Mouse (Mus musculus) midbrain, embryonic 11.5 days (tissue): ENCODE measurements around the gene Slc2a8. TPM values are rescaled to one million over a fixed set of nuclear protein-coding genes. Genes with fewer than 3 reads are reported as not detected.

Experiments
- ATAC-seq: fragments of 200-750 bp; cut with Nextera tagmentation; 2 replicates; pipeline ENCODE4 v1.8.0; 2017; ENCODE audit warnings: moderate TSS enrichment, moderate library complexity; ENCODE audit not compliant: low FRiP score
- DNase-seq: peaks from one replicate; pipeline ENCODE4 v3.0.0; 2015; ENCODE audit warnings: low spot score; ENCODE audit errors: missing footprints
- H3K27ac ChIP-seq: fragments of 300-500 bp; sonication (generic); 2 replicates; pipeline ENCODE4 v1.5.1; 2014; ENCODE audit warnings: low read depth, low read length
- H3K27me3 ChIP-seq: fragments of 300-500 bp; sonication (generic); 2 replicates; pipeline ENCODE4 v1.6.1; 2014; ENCODE audit warnings: mild to moderate bottlenecking, low read length, moderate library complexity, mixed read lengths; ENCODE audit not compliant: control insufficient read depth, insufficient read depth
- H3K36me3 ChIP-seq: fragments of 300-500 bp; sonication (generic); 2 replicates; pipeline ENCODE4 v1.6.1; 2014; ENCODE audit warnings: mild to moderate bottlenecking, low read length, moderate library complexity, mixed read lengths; ENCODE audit not compliant: control insufficient read depth, insufficient read depth
- H3K4me1 ChIP-seq: fragments of 300-500 bp; sonication (generic); 2 replicates; pipeline ENCODE4 v1.6.1; 2014; ENCODE audit warnings: low read length; ENCODE audit not compliant: control insufficient read depth, insufficient read depth
- H3K4me2 ChIP-seq: fragments of 300-500 bp; sonication (generic); 2 replicates; pipeline ENCODE4 v1.6.1; 2014; ENCODE audit warnings: mild to moderate bottlenecking, moderate library complexity
- H3K4me3 ChIP-seq: fragments of 300-500 bp; sonication (generic); 2 replicates; pipeline ENCODE4 v1.5.1; 2014; ENCODE audit warnings: low read depth, low read length
- H3K9ac ChIP-seq: fragments of 300-500 bp; sonication (generic); 2 replicates; pipeline ENCODE4 v1.6.1; 2014; ENCODE audit warnings: low read length
- H3K9me3 ChIP-seq: fragments of 300-500 bp; sonication (generic); 2 replicates; pipeline ENCODE4 v1.6.1; 2016; ENCODE audit warnings: low read length; ENCODE audit not compliant: control insufficient read depth
- WGBS: fragments of 180-500 bp; shearing (Covaris S2); extraction: QIAGEN DNeasy Blood & Tissue Kit; methylation state at CpG from one replicate; pipeline ENCODE4 v1.1.7; 2014; 5-methylcytosine and 5-hydroxymethylcytosine counted together
- polyA plus RNA-seq: library from polyadenylated mRNA; unstranded; fragments of >200 nt; fragmentation: Nextera tagmentation; extraction: Ambion mirVana; gene quantifications from 2 replicates; pipeline ENCODE4 v1.2.1, GENCODE M21; 2014

Gene Slc2a8
- polyA plus RNA-seq, 1 experiment from 2014 or later = 8.4 TPM

DNA sequence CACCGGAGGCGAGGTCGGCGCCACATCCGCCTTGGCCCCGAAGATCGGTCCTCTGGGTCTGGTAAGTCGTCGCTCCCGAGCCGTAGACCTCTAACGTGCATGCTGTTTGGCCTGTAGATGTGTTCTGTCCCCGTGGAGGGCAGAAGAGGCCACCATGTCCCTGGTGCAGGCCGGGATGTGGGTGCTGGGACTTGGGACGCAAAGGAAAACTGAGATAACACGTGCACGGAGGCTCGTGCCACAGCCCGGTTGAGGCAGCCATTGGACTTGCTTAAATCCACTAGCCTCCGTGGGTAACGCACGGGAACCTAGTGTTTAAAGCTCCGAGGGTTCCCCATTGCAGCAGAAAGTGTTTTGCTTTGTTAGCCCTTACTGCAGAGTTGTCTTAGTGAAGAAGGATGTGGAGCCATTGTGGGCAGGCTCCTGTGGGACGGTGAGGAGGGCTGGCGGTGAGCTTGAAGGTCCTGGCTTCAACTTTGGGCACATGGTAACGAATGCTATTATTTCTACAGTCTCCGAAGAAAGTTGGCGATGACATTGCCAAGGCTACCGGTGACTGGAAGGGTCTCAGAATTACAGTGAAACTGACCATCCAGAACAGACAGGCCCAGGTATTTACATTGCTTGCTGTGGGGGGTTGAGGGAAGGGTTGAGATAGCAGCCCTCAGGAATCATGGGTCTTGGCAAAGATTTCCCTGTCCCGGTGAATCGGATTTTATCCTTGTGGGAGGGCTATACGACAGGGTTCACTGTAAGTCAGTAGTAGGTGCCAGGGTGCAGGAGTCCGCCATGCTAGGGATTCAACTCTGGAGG lies 19.6 kb downstream of the Slc2a8 start:
- under 1% methylated on average over 33 of the region's 33 CpGs for WGBS
- H3K9ac ChIP-seq = peak overlapping the region; percentile 98
- DNase-seq = peak; percentile 92
- H3K4me2 ChIP-seq = peak overlapping the region; percentile 94
- H3K9me3 ChIP-seq = no peaks in the 10 kb centered on the region
- H3K27ac ChIP-seq = peak overlapping the region; percentile 81
- ATAC-seq = no peak
- H3K36me3 ChIP-seq = peaks cover 9% of the 10 kb centered on the region; the same call in 1 of the 2 replicates
- peak overlapping the region; percentile 90 for H3K4me3 ChIP-seq
- peaks cover 21% of the 10 kb centered on the region for H3K4me1 ChIP-seq
- H3K27me3 ChIP-seq = no peaks in the 10 kb centered on the region

DNA sequence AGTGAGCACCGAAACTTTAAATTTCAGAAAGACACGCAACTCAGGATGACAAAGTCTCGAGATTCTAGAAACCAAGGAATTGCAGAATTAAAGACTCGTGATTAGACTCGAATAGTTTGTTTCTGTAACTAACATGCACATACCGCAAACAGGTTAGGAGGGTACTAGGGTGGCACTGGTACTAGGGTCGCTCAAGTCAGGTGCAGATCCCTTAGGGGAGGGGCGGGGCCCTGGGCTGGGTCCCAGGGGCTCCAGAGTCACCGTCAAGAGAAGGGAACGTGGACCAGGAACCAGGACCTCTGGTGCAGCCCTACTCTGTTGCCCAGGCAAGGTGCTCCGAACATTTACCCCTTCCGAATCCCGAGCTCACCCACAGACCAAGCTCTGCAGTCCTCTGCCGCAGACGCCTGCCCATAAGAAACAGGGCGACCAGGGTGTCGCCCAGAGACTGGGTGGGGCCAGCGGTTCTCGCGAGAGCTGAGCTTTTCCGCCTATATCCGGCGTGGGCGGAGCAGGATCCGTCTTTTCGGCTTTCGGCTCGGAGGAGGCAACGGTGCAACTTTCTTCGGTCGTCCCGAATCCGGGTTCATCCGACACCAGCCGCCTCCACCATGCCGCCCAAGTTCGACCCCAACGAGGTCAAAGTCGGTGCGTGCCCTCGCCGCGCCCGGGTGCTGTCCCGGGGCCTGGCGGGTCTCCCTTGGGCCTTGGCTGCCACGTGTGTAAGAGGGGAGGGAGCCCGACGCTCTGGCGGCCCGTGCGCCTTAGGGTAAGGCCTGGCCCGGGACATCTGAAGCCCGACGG lies 20.5 kb downstream of the Slc2a8 start, which contains the start of the genes Rpl12 and Lrsam1:
Gene Rpl12 (plus strand): TSS at position 368 of the 804 bp plus-strand sequence.
Gene Lrsam1 (minus strand): TSS at position 423 of the 804 bp plus-strand sequence.
- ATAC-seq (peak; percentile 95), DNase-seq (peak; percentile 99)
- 3% methylated on average over 55 of the region's 55 CpGs for WGBS
- Histone ChIP-seq H3K9ac (peak within 1 kb of the TSS; percentile 98), H3K9me3 (no peaks in the 10 kb centered on the region), H3K4me3 (peak within 1 kb of the TSS; percentile 90), H3K4me2 (peak within 1 kb of the TSS; percentile 94), H3K27ac (peak within 1 kb of the TSS; percentile 81), H3K36me3 (peaks cover 9% of the 10 kb centered on the region; the same call in 1 of the 2 replicates), H3K4me1 (peaks cover 21% of the 10 kb centered on the region), H3K27me3 (no peaks in the 10 kb centered on the region)

DNA sequence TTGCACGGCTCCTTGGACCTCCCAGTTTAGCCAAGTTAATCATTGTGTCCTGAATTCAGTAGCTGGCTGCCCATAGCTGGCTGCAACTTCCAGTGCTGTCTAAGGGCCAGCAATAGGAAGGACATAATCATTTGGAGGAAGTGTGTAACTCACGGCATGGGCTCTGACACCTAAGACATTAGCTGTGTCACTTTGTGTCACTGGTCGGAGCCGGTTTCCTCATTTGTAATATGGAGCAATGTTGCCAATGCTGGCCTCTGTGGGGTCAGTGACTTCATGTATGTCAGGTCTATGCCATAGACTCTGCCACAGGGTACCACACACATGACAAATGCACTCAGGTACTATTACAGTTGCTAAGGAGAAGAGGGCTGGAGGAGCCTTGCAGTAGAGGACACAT lies 21.6 kb downstream of the Slc2a8 start:
- Histone ChIP-seq H3K27me3 (no peaks in the 10 kb centered on the region), H3K27ac (no peak overlapping the region), H3K4me3 (no peak overlapping the region), H3K36me3 (peaks cover 9% of the 10 kb centered on the region; the same call in 1 of the 2 replicates), H3K4me1 (peaks cover 21% of the 10 kb centered on the region), H3K9ac (peak overlapping the region; percentile 98), H3K4me2 (no peak overlapping the region), H3K9me3 (no peaks in the 10 kb centered on the region)
- WGBS = 97% methylated on average over 4 of the region's 4 CpGs
- ATAC-seq (no peak), DNase-seq (peak; percentile 78)

DNA sequence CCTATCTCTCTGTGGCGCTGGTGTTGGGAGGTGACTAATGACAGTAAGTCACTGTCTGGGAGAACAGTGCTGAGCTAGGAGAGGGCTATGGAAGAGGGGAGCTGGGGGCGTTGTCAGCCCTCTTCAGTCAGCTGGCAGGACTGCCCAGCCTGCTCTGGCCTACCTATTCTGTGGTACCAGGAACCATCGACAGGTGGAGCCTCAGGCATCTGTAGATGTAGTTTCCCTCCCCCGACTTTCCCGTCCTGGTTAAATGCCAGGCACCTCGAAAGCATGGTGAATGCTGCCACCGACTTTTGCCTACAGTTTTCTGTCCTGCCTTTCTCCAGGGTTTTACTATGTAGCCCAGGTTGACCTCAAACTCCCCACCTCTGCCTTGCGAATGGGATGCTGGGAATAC lies 24.5 kb downstream of the Slc2a8 start:
- Histone ChIP-seq H3K4me1 (peaks cover 8% of the 10 kb centered on the region), H3K9ac (no peak overlapping the region), H3K27me3 (no peaks in the 10 kb centered on the region), H3K4me3 (no peak overlapping the region), H3K9me3 (no peaks in the 10 kb centered on the region), H3K36me3 (0 out of 2 replicates have a peak, but pooled peaks cover 3% of the 10 kb centered on the region), H3K27ac (no peak overlapping the region), H3K4me2 (no peak overlapping the region)
- no peak for DNase-seq
- ATAC-seq = no peak
- WGBS = 70% methylated on average over 8 of the region's 8 CpGs

DNA sequence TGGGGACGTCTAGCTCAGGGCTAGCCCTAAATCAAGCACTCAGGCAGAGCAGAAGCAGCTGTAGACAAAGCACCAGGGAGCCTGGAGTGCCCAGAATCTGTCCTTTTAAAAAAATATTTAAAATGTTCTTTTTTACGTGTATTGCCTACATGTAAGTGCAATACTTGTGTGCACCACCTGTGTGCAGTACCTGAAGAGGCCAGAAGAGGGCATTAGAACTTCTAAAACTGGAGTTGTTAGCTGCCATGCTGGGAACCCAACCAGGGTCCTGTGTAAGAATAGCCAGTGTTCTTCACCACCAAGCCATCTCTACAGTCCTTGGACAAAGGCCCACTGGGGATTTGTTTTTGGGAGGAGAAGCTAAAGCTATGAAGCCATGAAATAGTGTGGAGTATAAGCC lies 27.3 kb downstream of the Slc2a8 start:
- no peak for ATAC-seq
- H3K9ac ChIP-seq = no peak overlapping the region
- no peaks in the 10 kb centered on the region for H3K9me3 ChIP-seq
- WGBS = 95% methylated on average over 2 of the region's 2 CpGs
- no peaks in the 10 kb centered on the region for H3K4me1 ChIP-seq
- 0 out of 2 replicates have a peak, but pooled peaks cover 3% of the 10 kb centered on the region for H3K36me3 ChIP-seq
- H3K27me3 ChIP-seq = no peaks in the 10 kb centered on the region
- no peak overlapping the region for H3K27ac ChIP-seq
- no peak for DNase-seq
- H3K4me2 ChIP-seq = no peak overlapping the region
- no peak overlapping the region for H3K4me3 ChIP-seq

- DNase-seq (no peak), ATAC-seq (no peak)
- Histone ChIP-seq H3K4me3 (no peak overlapping the region), H3K4me1 (no peaks in the 10 kb centered on the region), H3K4me2 (no peak overlapping the region), H3K36me3 (no peaks in the 10 kb centered on the region), H3K9me3 (no peaks in the 10 kb centered on the region), H3K27ac (no peak overlapping the region), H3K27me3 (no peaks in the 10 kb centered on the region), H3K9ac (no peak overlapping the region)
- 89% methylated on average over 11 of the region's 11 CpGs for WGBS
These were observed 34.4 kb downstream of the Slc2a8 start for GRCm38 (mm10) chr2:32947454-32947853.

DNA sequence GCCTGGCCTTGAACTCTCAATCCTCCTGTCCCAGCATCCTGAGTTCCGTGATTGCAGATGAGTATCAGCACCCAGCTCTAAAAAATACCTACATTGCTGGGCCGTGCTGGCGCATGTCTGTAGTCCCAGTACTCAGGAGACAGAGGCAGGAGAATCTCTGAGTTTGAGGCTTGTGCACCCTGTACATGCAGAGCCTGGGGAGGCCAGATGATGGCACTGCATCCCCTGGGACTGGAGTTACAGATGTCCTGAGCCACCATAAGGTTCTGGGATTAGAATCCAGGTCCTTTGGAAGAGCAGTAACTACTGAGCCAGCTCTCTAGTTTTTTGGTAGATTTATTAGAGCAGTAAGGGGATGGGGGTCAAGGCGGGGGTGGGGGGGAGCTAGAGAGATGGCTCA lies 41.4 kb downstream of the Slc2a8 start:
- Histone ChIP-seq H3K4me1 (no peaks in the 10 kb centered on the region), H3K9ac (no peak overlapping the region), H3K36me3 (no peaks in the 10 kb centered on the region), H3K4me3 (no peak overlapping the region), H3K9me3 (no peaks in the 10 kb centered on the region), H3K4me2 (no peak overlapping the region), H3K27ac (no peak overlapping the region), H3K27me3 (no peaks in the 10 kb centered on the region)
- WGBS = 92% methylated on average over 4 of the region's 4 CpGs
- ATAC-seq = no peak
- no peak for DNase-seq

DNA sequence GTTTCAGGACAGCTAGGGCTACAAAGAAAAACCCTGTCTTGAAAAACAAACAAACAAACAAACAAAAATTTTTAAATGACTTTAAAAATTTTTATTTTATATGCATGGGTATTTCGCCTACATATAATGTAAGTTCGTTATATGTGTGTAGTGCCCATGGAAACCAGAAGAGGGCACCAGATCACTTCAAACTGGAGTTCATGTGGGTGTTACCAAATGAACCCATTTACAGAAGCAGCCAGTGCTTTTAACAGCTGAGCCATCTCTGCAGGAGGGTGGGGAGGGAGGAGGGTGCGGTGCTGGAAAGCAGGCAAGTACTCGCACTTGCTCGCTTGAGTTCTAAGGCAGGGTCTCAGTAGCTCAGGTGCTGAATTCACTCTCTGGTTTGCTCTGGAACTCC lies 42.5 kb downstream of the Slc2a8 start:
- Histone ChIP-seq H3K9ac (no peak overlapping the region), H3K27me3 (no peaks in the 10 kb centered on the region), H3K27ac (no peak overlapping the region), H3K4me1 (no peaks in the 10 kb centered on the region), H3K36me3 (no peaks in the 10 kb centered on the region), H3K9me3 (no peaks in the 10 kb centered on the region), H3K4me2 (no peak overlapping the region), H3K4me3 (no peak overlapping the region)
- DNase-seq (peak; percentile 91), ATAC-seq (no peak)
- 66% methylated on average over 5 of the region's 5 CpGs for WGBS

DNA sequence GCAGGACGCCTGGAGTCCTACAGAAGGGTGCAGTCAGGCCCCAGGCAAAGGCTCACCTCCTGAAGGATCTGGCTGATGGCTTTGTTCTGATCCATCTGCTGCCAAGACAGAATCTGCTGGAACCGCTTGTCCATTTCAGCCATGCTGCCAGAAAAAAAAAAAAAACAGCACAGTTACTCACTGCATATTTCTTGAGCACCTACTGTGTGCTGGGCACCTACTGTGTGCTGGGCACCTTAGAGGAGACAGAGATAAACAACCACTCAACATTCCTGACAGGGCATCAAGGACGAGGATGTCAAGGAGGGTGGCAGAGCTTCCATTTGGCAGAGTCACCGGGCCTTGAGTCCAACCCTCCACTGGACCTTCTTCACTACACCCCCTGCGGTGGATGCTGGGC lies 43.1 kb downstream of the Slc2a8 start:
- Histone ChIP-seq H3K9ac (no peak overlapping the region), H3K4me2 (no peak overlapping the region), H3K27me3 (no peaks in the 10 kb centered on the region), H3K27ac (no peak overlapping the region), H3K9me3 (no peaks in the 10 kb centered on the region), H3K4me1 (no peaks in the 10 kb centered on the region), H3K36me3 (no peaks in the 10 kb centered on the region), H3K4me3 (no peak overlapping the region)
- DNase-seq (no peak), ATAC-seq (no peak)
- 95% methylated on average over 5 of the region's 5 CpGs for WGBS
